ENCODE assay signal across 8 mouse cellular contexts in the genomic region with DNA sequence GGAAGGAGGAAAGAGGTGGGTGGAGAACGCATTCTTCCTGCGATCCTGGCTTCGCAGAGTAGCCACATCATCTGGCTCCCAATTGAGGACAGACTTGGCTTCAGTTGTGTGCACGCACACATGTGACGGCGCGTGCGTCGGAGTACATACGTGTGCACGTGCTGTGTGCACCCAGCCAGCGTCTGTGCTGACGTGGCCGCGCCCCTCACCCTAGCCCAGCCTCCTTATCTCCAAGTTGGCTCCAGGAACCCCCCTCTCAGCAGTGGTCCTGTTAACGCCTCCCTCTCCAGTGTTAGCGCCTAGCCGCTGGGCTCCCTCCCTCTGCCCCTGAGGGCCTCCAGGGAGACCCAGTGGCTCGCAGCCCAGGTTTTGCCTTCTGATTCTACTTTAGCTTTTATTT.
A peak's percentile ranks its signal among the peaks of the same experiment; 100 is the strongest.
DNase-seq lines count a peak whose midpoint lies in the region; ATAC-seq and TF ChIP-seq lines count a peak whose summit lies in the region.

No protein-coding gene starts in this region.

- ATAC-seq in intestine, embryonic 14.5 days (replicated peaks; ENCODE audit: low FRiP score, low TSS enrichment, low read depth) = peak; percentile 56
- ATAC-seq in limb, embryonic 14.5 days (ENCODE audit: low FRiP score, low read depth) = peak; percentile 88
- peak; percentile 83 for ATAC-seq in midbrain, postnatal 0 days (ENCODE audit: low FRiP score)

- H3K36me3 ChIP-seq in ES-E14 (ENCODE audit: control insufficient read depth, insufficient read depth, low read length, poor library complexity, severe bottlenecking) = no peaks in the 10 kb centered on the region
- H3K36me3 ChIP-seq in intestine, embryonic 14.5 days (ENCODE audit: control insufficient read depth, insufficient read depth, low read length) = no peaks in the 10 kb centered on the region
- H3K36me3 ChIP-seq in limb, embryonic 14.5 days (ENCODE audit: control insufficient read depth, insufficient read depth, low read length) = no peaks in the 10 kb centered on the region
- no peaks in the 10 kb centered on the region for H3K36me3 ChIP-seq in midbrain, postnatal 0 days (ENCODE audit: insufficient read depth, low read length)
- H3K36me3 ChIP-seq in testis, adult 2 months (ENCODE audit: control insufficient read depth, insufficient read depth, low read length) = no peaks in the 10 kb centered on the region

- peaks cover 0 to 6% of the 10 kb centered on the region in 2 experiments; a peak in 2 of 4 replicates for H3K4me1 ChIP-seq in ES-E14 (ENCODE audit: control insufficient read depth in 2 of 2, insufficient read depth in 2 of 2, low read length in 2 of 2, poor library complexity in 1 of 2)
- peaks cover 38% of the 10 kb centered on the region for H3K4me1 ChIP-seq in intestine, embryonic 14.5 days (replicated peaks; ENCODE audit: control insufficient read depth, insufficient read depth, low read length)
- peaks cover 45% of the 10 kb centered on the region for H3K4me1 ChIP-seq in limb, embryonic 14.5 days (ENCODE audit: control insufficient read depth, insufficient read depth, low read length)
- H3K4me1 ChIP-seq in midbrain, postnatal 0 days (ENCODE audit: insufficient read depth, low read length) = peaks cover 5% of the 10 kb centered on the region; the same call in 1 of the 2 replicates
- peaks cover 8% of the 10 kb centered on the region for H3K4me1 ChIP-seq in testis, adult 2 months (ENCODE audit: control insufficient read depth, insufficient read depth, low read length)

- H3K4me3 ChIP-seq in ES-E14 (ENCODE audit: insufficient read depth in 1 of 2, low read depth in 1 of 2, low read length in 2 of 2, poor library complexity in 1 of 2, severe bottlenecking in 1 of 2) = peak overlapping the region; percentile 18 to 19; a peak in 2 of 4 replicates
- peak overlapping the region; percentile 6 for H3K4me3 ChIP-seq in intestine, embryonic 14.5 days (ENCODE audit: low read depth, low read length)
- H3K4me3 ChIP-seq in limb, embryonic 14.5 days (replicated peaks; ENCODE audit: low read length) = peak overlapping the region; percentile 16
- H3K4me3 ChIP-seq in midbrain, postnatal 0 days (ENCODE audit: low read depth, low read length) = peak overlapping the region; percentile 27
- H3K4me3 ChIP-seq in testis, adult 2 months (ENCODE audit: control insufficient read depth, low read depth, low read length) = peak overlapping the region; percentile 45

- no peaks in the 10 kb centered on the region for H3K27me3 ChIP-seq in intestine, embryonic 14.5 days (replicated peaks; ENCODE audit: control insufficient read depth, insufficient read depth, low read length)
- no peaks in the 10 kb centered on the region for H3K27me3 ChIP-seq in limb, embryonic 14.5 days (ENCODE audit: control insufficient read depth, insufficient read depth, low read length)
- peaks cover 6% of the 10 kb centered on the region; the same call in 1 of the 2 replicates for H3K27me3 ChIP-seq in midbrain, postnatal 0 days (ENCODE audit: insufficient read depth, low read length)
- H3K27me3 ChIP-seq in testis, adult 2 months (ENCODE audit: control insufficient read depth, insufficient read depth, low read length) = no peaks in the 10 kb centered on the region

- no peak for TF ChIP-seq CTCF in midbrain, postnatal 0 days (IDR thresholded peaks at IDR 0.05)
- TF ChIP-seq CTCF in testis, adult 2 months (IDR thresholded peaks at IDR 0.05; ENCODE audit: control insufficient read depth, insufficient read depth, insufficient replicate concordance, low read depth, low read length) = 0 out of 2 replicates have a peak, but pooled peaks have one; percentile 7

- peak overlapping the region; percentile 49 for H3K4me2 ChIP-seq in intestine, embryonic 14.5 days (ENCODE audit: low read length)
- H3K4me2 ChIP-seq in limb, embryonic 14.5 days (replicated peaks; ENCODE audit: low read depth, low read length, severe bottlenecking) = peak overlapping the region; percentile 52
- H3K4me2 ChIP-seq in midbrain, postnatal 0 days (ENCODE audit: low read depth, low read length, poor library complexity, severe bottlenecking) = peak overlapping the region; percentile 56

- no peak overlapping the region for H3K27ac ChIP-seq in ES-E14 (ENCODE audit: insufficient read depth, low read depth, low read length, poor library complexity, severe bottlenecking)
- H3K27ac ChIP-seq in intestine, embryonic 14.5 days (ENCODE audit: low read depth) = peak overlapping the region; percentile 84
- peak overlapping the region; percentile 93 for H3K27ac ChIP-seq in limb, embryonic 14.5 days (replicated peaks; ENCODE audit: low read depth, low read length)
- 0 out of 2 replicates have a peak overlapping the region, but pooled peaks have one; percentile 7 for H3K27ac ChIP-seq in midbrain, postnatal 0 days (ENCODE audit: low read depth, low read length)
- H3K27ac ChIP-seq in testis, adult 2 months (ENCODE audit: control insufficient read depth, insufficient read depth, low read depth, low read length) = peak overlapping the region; percentile 69

- intact Hi-C loops in gastrocnemius, postnatal 36 days (cut with DNase I) = no loop called here

- H3K9me3 ChIP-seq in ES-E14 (ENCODE audit: control insufficient read depth, insufficient read depth, low read depth, low read length) = no peaks in the 10 kb centered on the region
- H3K9me3 ChIP-seq in intestine, embryonic 14.5 days (ENCODE audit: control insufficient read depth, low read length) = no peaks in the 10 kb centered on the region
- no peaks in the 10 kb centered on the region for H3K9me3 ChIP-seq in limb, embryonic 14.5 days (ENCODE audit: control insufficient read depth, low read length)
- H3K9me3 ChIP-seq in midbrain, postnatal 0 days (ENCODE audit: low read length) = no peaks in the 10 kb centered on the region

- 3% methylated on average over 19 of the region's 19 CpGs for whole genome bisulfite sequencing in intestine, embryonic 14.5 days
- 0% methylated on average over 17 of the region's 19 CpGs for WGBS in limb, embryonic 14.5 days
- WGBS in midbrain, postnatal 0 days = 1% methylated on average over 19 of the region's 19 CpGs

- TF ChIP-seq POLR2A in limb, embryonic 14.5 days (IDR thresholded peaks at IDR 0.05; ENCODE audit: borderline replicate concordance, extremely low read depth, insufficient read depth, insufficient read length) = no peak
- no peak; the same call in 1 of the 2 replicates for TF ChIP-seq POLR2A in testis, adult 2 months (IDR thresholded peaks at IDR 0.05; ENCODE audit: control insufficient read depth, low read depth, low read length)

- H3K9ac ChIP-seq in ES-E14 (ENCODE audit: insufficient read depth, low read depth, low read length, poor library complexity, severe bottlenecking) = no peak overlapping the region
- H3K9ac ChIP-seq in intestine, embryonic 14.5 days (ENCODE audit: low read length) = peak overlapping the region; percentile 42
- peak overlapping the region; percentile 44 for H3K9ac ChIP-seq in limb, embryonic 14.5 days (ENCODE audit: low read depth, low read length, severe bottlenecking)
- 0 out of 2 replicates have a peak overlapping the region, but pooled peaks have one; percentile 29 for H3K9ac ChIP-seq in midbrain, postnatal 0 days (replicated peaks; ENCODE audit: low read length, poor library complexity, severe bottlenecking)

- DNase-seq in ES-E14 (ENCODE audit: low read depth, low spot score) = no peak
- DNase-seq in embryo, embryonic 10.5 days (ENCODE audit: low spot score) = peak; percentile 59
- peak; percentile 75 to 78 for DNase-seq in gastrocnemius, postnatal 36 days
- DNase-seq in intestine, embryonic 14.5 days (ENCODE audit: low spot score) = peak; percentile 80
- peak; percentile 89 for DNase-seq in limb, embryonic 14.5 days (ENCODE audit: low spot score)
- DNase-seq in midbrain, postnatal 0 days (ENCODE audit: low spot score) = peak; percentile 74
- DNase-seq in natural killer cell, adult 2 months (ENCODE audit: low spot score in 2 of 2) = no peak

- in situ Hi-C loops in ES-E14 (cut with MboI; ENCODE audit: low sequenced_read_pairs in 2 of 2, unreplicated experiment in 2 of 2) = no loop called here

TF ChIP-seq in ES-E14, 5 proteins besides CTCF, POLR2A, EP300 and RAD21:
- TF ChIP-seq HCFC1 (IDR thresholded peaks at IDR 0.05; ENCODE audit: borderline replicate concordance, insufficient read depth, low read length) = no peak
- no peak for TF ChIP-seq CHD2 (IDR thresholded peaks at IDR 0.05; ENCODE audit: low read depth, low read length)
- no peak for TF ChIP-seq ZC3H11A (IDR thresholded peaks at IDR 0.05; ENCODE audit: borderline replicate concordance, low read depth, low read length)
- no peak for TF ChIP-seq ZNF384 (IDR thresholded peaks at IDR 0.05; ENCODE audit: low read depth, low read length)
- no peak for TF ChIP-seq MAFK (IDR thresholded peaks at IDR 0.05; ENCODE audit: insufficient read depth, low read depth, low read length)

Comparison
In these comparisons a context has a peak if more than half of its experiments do, and no peak if none do; other contexts are left out.
1. DNase-seq: peak in embryo, embryonic 10.5 days (single experiment), gastrocnemius, postnatal 36 days (2 of 2), intestine, embryonic 14.5 days (single experiment), limb, embryonic 14.5 days (single experiment) and midbrain, postnatal 0 days (single experiment); none in ES-E14 (single experiment) and natural killer cell, adult 2 months (0 of 2).
2. Peak in every context shown above with its lines, with median percentiles within 50 percentile points of each other: H3K4me3 ChIP-seq, ATAC-seq and H3K4me2 ChIP-seq.